Mouse (Mus musculus) CH12.LX (cell line): ENCODE measurements around the gene Fcgr1. TPM values are rescaled to one million over a fixed set of nuclear protein-coding genes. Genes with fewer than 3 reads are reported as not detected.
A peak's percentile ranks its signal among the peaks of the same experiment; 100 is the strongest.

ENCODE experiments used
- DNase-seq: peaks from one replicate; pipeline ENCODE4 v3.0.0-alpha.2; 2013; ENCODE audit errors: extremely low read depth
- H3K27ac ChIP-seq: 2 replicates; pipeline ENCODE4 v1.5.1; 2012; ENCODE audit warnings: low read depth, mild to moderate bottlenecking, control low read depth, moderate library complexity; ENCODE audit not compliant: insufficient read depth
- H3K27me3 ChIP-seq: replicated peaks from 2 replicates; pipeline ENCODE3; 2012; ENCODE audit warnings: inconsistent platforms
- H3K36me3 ChIP-seq, 2 experiments: replicated peaks in 1 of 2; 2 replicates each; pipeline versions ENCODE3 to v1.6.1; 2012; ENCODE audit warnings: inconsistent platforms in 1 of 2, low read length in 1 of 2, mild to moderate bottlenecking in 1 of 2, mixed read lengths in 1 of 2, moderate library complexity in 1 of 2; ENCODE audit not compliant: control insufficient read depth in 1 of 2, insufficient read depth in 1 of 2
- H3K4me1 ChIP-seq, 2 experiments: 2 replicates each; pipeline ENCODE4 v1.6.1; 2012; ENCODE audit warnings: inconsistent platforms in 1 of 2, moderate library complexity in 1 of 2; ENCODE audit not compliant: insufficient read depth in 2 of 2, control insufficient read depth in 1 of 2
- H3K4me2 ChIP-seq: 2 replicates; pipeline ENCODE4 v1.6.1; 2012; ENCODE audit warnings: low read depth, mild to moderate bottlenecking, control low read depth; ENCODE audit not compliant: poor library complexity, insufficient read depth, severe bottlenecking
- H3K4me3 ChIP-seq, 3 experiments: fragments of 150-350 bp in 1 of 3; sonication (generic) in 1 of 3; replicated peaks in 1 of 3; 2 replicates each; pipeline versions ENCODE3 to v1.5.1; 2011 to 2012; ENCODE audit warnings: low read depth in 2 of 3, low read length in 2 of 3, mild to moderate bottlenecking in 2 of 3, moderate library complexity in 2 of 3, control low read depth in 1 of 3, improper control_type of control experiment in 1 of 3, inconsistent platforms in 1 of 3, mixed read lengths in 1 of 3; ENCODE audit not compliant: poor library complexity in 1 of 3
- H3K79me2 ChIP-seq: replicated peaks from 2 replicates; pipeline ENCODE4 v1.6.1; 2012; ENCODE audit warnings: mild to moderate bottlenecking, moderate library complexity; ENCODE audit not compliant: control insufficient read depth, poor library complexity, insufficient read depth, severe bottlenecking; ENCODE audit errors: extremely low read depth
- H3K9ac ChIP-seq: 2 replicates; pipeline ENCODE4 v1.6.1; 2012; ENCODE audit warnings: low read depth, mild to moderate bottlenecking, control low read depth, moderate library complexity; ENCODE audit not compliant: insufficient read depth
- H3K9me3 ChIP-seq: replicated peaks from 2 replicates; pipeline ENCODE3; 2012; ENCODE audit warnings: low read length, inconsistent platforms, mixed read lengths
- BHLHE40 ChIP-seq: IDR thresholded peaks from 2 replicates; pipeline ENCODE4 v1.6.1; 2011; ENCODE audit warnings: mild to moderate bottlenecking, low read depth, low read length, improper control_type of control experiment
- CHD1 ChIP-seq: IDR thresholded peaks from 2 replicates; pipeline ENCODE4 v1.6.1; 2012; ENCODE audit warnings: low read depth, low read length, improper control_type of control experiment, inconsistent platforms
- CHD2 ChIP-seq: IDR thresholded peaks from 2 replicates; pipeline ENCODE4 v1.6.1; 2011; ENCODE audit warnings: low read length, improper control_type of control experiment
- CTCF ChIP-seq, 2 experiments: IDR thresholded peaks in 1 of 2; conservative IDR thresholded peaks in 1 of 2; 2 replicates each; pipeline ENCODE4 v1.5.1; 2011 to 2012; ENCODE audit warnings: low read depth in 2 of 2, low read length in 2 of 2, improper control_type of control experiment in 1 of 2, inconsistent platforms in 1 of 2, mild to moderate bottlenecking in 1 of 2, moderate library complexity in 1 of 2
- ELF1 ChIP-seq: IDR thresholded peaks from 2 replicates; pipeline ENCODE4 v1.6.1; 2014; ENCODE audit warnings: low read depth, mild to moderate bottlenecking, inconsistent platforms, low read length, improper control_type of control experiment
- ETS1 ChIP-seq: conservative IDR thresholded peaks from 2 replicates; pipeline ENCODE4 v1.6.1; 2012; ENCODE audit warnings: low read depth, mild to moderate bottlenecking, inconsistent platforms, low read length, improper control_type of control experiment, moderate library complexity
- GABPA ChIP-seq: IDR thresholded peaks from 2 replicates; pipeline ENCODE4 v1.6.1; 2012; ENCODE audit warnings: low read depth, low read length, improper control_type of control experiment, inconsistent platforms; ENCODE audit not compliant: insufficient replicate concordance
- HCFC1 ChIP-seq: IDR thresholded peaks from 2 replicates; pipeline ENCODE4 v1.6.1; 2012; ENCODE audit warnings: low read depth, mild to moderate bottlenecking, inconsistent platforms, low read length, improper control_type of control experiment
- IRF4 ChIP-seq: IDR thresholded peaks from 2 replicates; pipeline ENCODE4 v1.6.1; 2014; ENCODE audit warnings: low read depth, mild to moderate bottlenecking, inconsistent platforms, low read length, improper control_type of control experiment
- JUND ChIP-seq: conservative IDR thresholded peaks from 2 replicates; pipeline ENCODE4 v1.6.1; 2011; ENCODE audit warnings: low read depth, low read length, improper control_type of control experiment
- MAX ChIP-seq: IDR thresholded peaks from 2 replicates; pipeline ENCODE4 v1.6.1; 2011; ENCODE audit warnings: low read length, improper control_type of control experiment
- MXI1 ChIP-seq: IDR thresholded peaks from 2 replicates; pipeline ENCODE4 v1.6.1; 2011; ENCODE audit warnings: mild to moderate bottlenecking, low read depth, low read length, improper control_type of control experiment
- MYC ChIP-seq: IDR thresholded peaks from 2 replicates; pipeline ENCODE4 v1.6.1; 2011; ENCODE audit warnings: low read depth, mild to moderate bottlenecking, improper control_type of control experiment, low read length
- NRF1 ChIP-seq: IDR thresholded peaks from 2 replicates; pipeline ENCODE4 v1.6.1; 2014; ENCODE audit warnings: low read depth, mild to moderate bottlenecking, inconsistent platforms, low read length, improper control_type of control experiment, moderate library complexity
- POLR2AphosphoS2 ChIP-seq: IDR thresholded peaks from 2 replicates; pipeline ENCODE4 v1.6.1; 2011; ENCODE audit warnings: low read depth, low read length, improper control_type of control experiment
- SIN3A ChIP-seq: IDR thresholded peaks from 2 replicates; pipeline ENCODE4 v1.6.1; 2012; ENCODE audit warnings: low read length, improper control_type of control experiment, inconsistent platforms
- SMC3 ChIP-seq: IDR thresholded peaks from 2 replicates; pipeline ENCODE4 v1.6.1; 2011; ENCODE audit warnings: low read depth, low read length, improper control_type of control experiment
- TBP ChIP-seq: conservative IDR thresholded peaks from 2 replicates; pipeline ENCODE4 v1.6.1; 2011; ENCODE audit warnings: low read depth, low read length, improper control_type of control experiment
- ZKSCAN1 ChIP-seq: IDR thresholded peaks from 2 replicates; pipeline ENCODE4 v1.6.1; 2012; ENCODE audit warnings: low read depth, inconsistent platforms, low read length, improper control_type of control experiment, borderline replicate concordance
- ZMIZ1 ChIP-seq: IDR thresholded peaks from 2 replicates; pipeline ENCODE4 v1.6.1; 2012; ENCODE audit warnings: low read depth, mild to moderate bottlenecking, inconsistent platforms, low read length, improper control_type of control experiment
- ZNF384 ChIP-seq: IDR thresholded peaks from 2 replicates; pipeline ENCODE4 v1.6.1; 2012; ENCODE audit warnings: low read depth, low read length, improper control_type of control experiment, inconsistent platforms
- dilution Hi-C: fragments of 300-500 bp; cut with MboI; formaldehyde crosslinking; loops from 2 replicates; pipeline ENCODE4 v1.14.3; 2020; ENCODE audit warnings: low sequenced_read_pairs; ENCODE audit not compliant: extremely low pct_unique_long_range_greater_than_20kb, extremely low pct_ligation_motif_present
- in situ Hi-C: fragments of 300-500 bp; cut with MboI; formaldehyde crosslinking; loops from 3 replicates; pipeline ENCODE4 v1.14.3; 2019; ENCODE audit warnings: low sequenced_read_pairs, low pct_ligation_motif_present, low pct_unique_long_range_greater_than_20kb, mixed read lengths
- polyA plus RNA-seq: library from polyadenylated mRNA; unstranded; fragments of >175 nt; gene quantifications from 2 replicates; pipeline ENCODE4 v1.2.1, GENCODE M21; 2012; ENCODE audit warnings: low read depth; ENCODE audit not compliant: insufficient read length
- total RNA-seq, 2 experiments: library from RNA; depleted of rRNA; stranded (reverse); fragments of 300-350 nt in 1 of 2; fragments of >200 nt in 1 of 2; gene quantifications; 2 replicates each; pipeline ENCODE4 v1.2.3; 2012 to 2014

Fcgr1 gene
- total and polyA plus RNA-seq, 3 experiments: not detected

GRCm38 (mm10) chr3:96262216-96262875 lies 31.4 kb downstream of the Fcgr1 start (continued):
- TF ChIP-seq GABPA (no peak), NRF1 (no peak), JUND (no peak), ZNF384 (no peak), MAX (peak; percentile 87)

GRCm38 (mm10) chr3:96261623-96262022 lies 32.1 kb downstream of the Fcgr1 start:
- peak overlapping the region; percentile 98 for H3K27ac ChIP-seq
- TF ChIP-seq JUND (no peak), MYC (peak; percentile 83), CTCF (conservative IDR thresholded peaks at IDR 0.05 in 1 of 2, IDR thresholded peaks at IDR 0.05 in 1 of 2; ENCODE audit: low read depth in 2 of 2, low read length in 2 of 2) (peak in 1 of 2 experiments; percentile 64; a peak in 2 of 4 replicates), MXI1 (0 out of 2 replicates have a peak, but pooled peaks have one; percentile 23), SMC3 (peak; percentile 18), IRF4 (no peak), ZMIZ1 (no peak), SIN3A (peak; percentile 44; the same call in 1 of the 2 replicates), HCFC1 (0 out of 2 replicates have a peak, but pooled peaks have one; percentile 13), ELF1 (no peak; the same call in 1 of the 2 replicates)
- H3K79me2 ChIP-seq: 0 out of 2 replicates have a peak, but pooled peaks cover 10% of the 10 kb centered on the region
- H3K9ac ChIP-seq: peak overlapping the region; percentile 85
- H3K9me3 ChIP-seq: no peaks in the 10 kb centered on the region
- H3K36me3 ChIP-seq: no peaks in the 10 kb centered on the region
- peak; percentile 43 for DNase-seq
- peak overlapping the region; percentile 81 for H3K4me2 ChIP-seq
- H3K4me1 ChIP-seq: peaks cover 0 to 37% of the 10 kb centered on the region in 2 experiments; a peak in 2 of 4 replicates
- H3K27me3 ChIP-seq: no peaks in the 10 kb centered on the region
- peak overlapping the region; percentile 62 to 67 (median 63) for H3K4me3 ChIP-seq
- dilution Hi-C loops: no loop called here
- in situ Hi-C loops: no loop called here

GRCm38 (mm10) chr3:96260220-96260619 lies 33.5 kb downstream of the Fcgr1 start:
- in situ Hi-C loops (no loop called here), dilution Hi-C loops (no loop called here)
- Histone ChIP-seq H3K79me2 (0 out of 2 replicates have a peak, but pooled peaks cover 6% of the 10 kb centered on the region), H3K4me3 (no peak overlapping the region), H3K27ac (no peak overlapping the region), H3K4me2 (no peak overlapping the region), H3K27me3 (no peaks in the 10 kb centered on the region), H3K9ac (no peak overlapping the region), H3K36me3 (no peaks in the 10 kb centered on the region), H3K4me1 (peaks cover 7 to 36% of the 10 kb centered on the region in 2 experiments), H3K9me3 (no peaks in the 10 kb centered on the region)
- no peak for DNase-seq
- TF ChIP-seq NRF1 (no peak), CHD1 (no peak), CHD2 (no peak), SMC3 (no peak), TBP (no peak), ZKSCAN1 (no peak), ETS1 (no peak), ZMIZ1 (no peak), POLR2AphosphoS2 (no peak), CTCF (conservative IDR thresholded peaks at IDR 0.05 in 1 of 2, IDR thresholded peaks at IDR 0.05 in 1 of 2; ENCODE audit: low read depth in 2 of 2, low read length in 2 of 2) (no peak), BHLHE40 (no peak)
